Mouse (Mus musculus): Measurements from ENCODE around the gene Mroh7. TPM values are rescaled to one million over a fixed set of nuclear protein-coding genes. Genes with fewer than 3 reads are reported as not detected.

The Mroh7 gene
- total RNA-seq, 2 experiments from 2014 or later = 2.3 to 2.9 TPM

DNA sequence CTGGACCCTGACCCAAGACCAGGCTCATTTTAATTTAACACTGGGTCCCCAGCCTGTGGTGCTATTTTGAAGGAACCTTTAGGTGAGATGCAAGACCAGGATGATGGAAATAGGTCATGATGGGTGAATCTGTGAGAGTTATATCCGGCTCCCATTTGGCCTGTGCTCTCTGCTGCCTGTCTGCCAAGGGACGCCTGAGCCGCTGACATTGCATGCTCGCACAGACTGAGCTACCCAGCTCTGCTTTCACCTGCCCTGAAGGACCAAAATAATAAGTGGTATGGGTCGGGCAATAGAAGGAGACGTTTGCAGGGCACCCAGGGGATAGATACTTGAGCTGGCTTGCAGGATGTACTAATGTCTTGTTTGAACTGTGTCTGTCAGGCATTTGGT is 86.5 kb downstream of the Mroh7 start:
- intact Hi-C loops (cut with DNase I) = no loop called here
- no peak for DNase-seq (ENCODE audit: low spot score in 2 of 2)

DNA sequence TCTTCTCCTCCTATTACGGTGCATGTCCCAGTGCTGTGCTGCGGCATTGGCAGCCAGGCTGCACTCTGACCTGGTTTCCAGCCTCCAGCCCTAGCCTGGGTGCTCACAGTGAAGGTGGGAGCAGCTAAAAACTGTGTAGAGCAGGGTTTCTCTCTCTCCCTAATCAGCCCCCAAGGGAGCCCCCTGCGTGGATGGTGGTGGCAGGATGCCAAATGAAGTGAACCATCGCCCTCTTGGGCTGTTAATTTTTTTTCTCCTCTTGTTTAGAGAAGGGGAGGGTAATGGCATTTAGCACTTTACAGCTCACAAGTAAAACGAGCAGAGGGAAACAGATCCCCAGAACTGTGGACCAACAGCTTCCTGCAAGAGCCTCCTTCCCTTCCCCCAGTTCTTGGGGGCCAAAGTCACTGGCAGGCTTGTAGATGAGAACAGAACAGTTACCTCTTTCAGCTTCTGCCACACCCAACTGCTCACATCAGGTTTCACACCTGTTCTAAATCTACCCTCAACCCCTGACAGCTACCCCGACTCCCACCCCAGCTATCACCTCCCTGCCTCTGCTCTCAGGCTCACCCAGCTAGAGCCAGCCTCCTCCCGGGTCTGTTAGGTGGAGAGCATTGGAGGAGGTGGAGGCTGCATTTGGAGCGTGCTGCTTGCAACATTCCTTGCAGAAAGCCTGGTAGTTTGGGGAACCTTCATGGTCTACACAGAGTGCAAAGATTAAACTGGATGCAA is 87.1 kb downstream of the Mroh7 start:
- intact Hi-C loops (cut with DNase I) = no loop called here
- no peak for DNase-seq (ENCODE audit: low spot score in 2 of 2)

DNA sequence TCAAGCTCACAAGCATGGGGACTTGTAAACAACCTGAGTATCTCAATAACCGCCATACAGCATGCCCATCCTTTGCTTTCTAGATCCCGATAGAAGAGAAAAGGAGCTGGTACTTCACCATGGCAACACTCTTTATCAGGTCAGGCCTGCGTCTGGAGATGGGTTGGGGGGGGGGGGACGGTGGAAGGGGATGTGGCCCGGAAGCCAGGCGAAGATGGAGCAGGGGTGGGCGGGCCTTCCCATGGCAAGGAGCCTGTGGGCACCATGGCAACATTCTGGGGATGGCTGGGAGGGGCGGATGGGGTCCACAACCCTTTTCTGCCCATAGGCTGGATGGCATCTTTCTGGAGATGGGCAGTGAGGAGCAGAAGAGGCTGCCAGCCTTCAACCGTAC is 96.6 kb downstream of the Mroh7 start:
- intact Hi-C loops (cut with DNase I) = no loop called here
- no peak for DNase-seq (ENCODE audit: low spot score in 2 of 2)

DNA sequence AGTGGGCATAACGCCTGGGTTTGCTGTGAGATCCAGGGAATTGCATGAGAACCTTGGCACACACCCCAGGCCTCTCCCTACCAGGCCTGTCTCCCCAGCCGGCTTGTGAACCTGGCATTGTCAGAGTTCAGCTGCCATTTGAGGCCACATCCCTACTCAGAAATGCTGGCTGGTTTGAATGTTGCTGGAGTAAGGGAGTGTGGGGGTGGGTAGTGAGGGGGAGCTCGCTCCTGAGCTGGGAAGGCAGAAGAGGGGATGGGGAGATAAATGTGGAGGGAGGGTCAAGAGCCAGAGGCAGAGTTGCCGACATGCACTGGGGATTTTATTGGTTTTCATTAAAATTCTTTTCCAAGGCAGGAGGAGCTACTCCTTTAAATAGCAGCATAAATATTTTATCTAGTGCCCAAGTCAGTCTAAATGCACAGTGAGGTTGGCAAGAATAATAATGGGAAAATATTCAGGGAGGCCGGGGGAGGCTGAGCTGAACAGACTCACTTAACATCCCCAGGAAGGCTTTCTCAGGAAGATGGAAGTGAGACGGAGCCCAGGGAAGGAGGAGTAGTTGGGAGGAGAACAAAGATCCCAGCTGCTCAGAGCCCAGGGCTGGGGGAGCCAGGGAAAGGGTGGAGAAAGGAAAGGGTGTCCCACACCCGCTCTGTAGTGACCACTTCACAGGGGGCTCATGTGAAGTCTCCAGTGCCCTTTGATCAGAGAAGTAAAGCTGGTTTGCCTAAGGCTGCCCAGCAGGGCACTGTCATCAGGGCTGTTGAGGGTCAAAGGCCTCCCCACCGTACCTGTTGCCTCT is 97.2 kb downstream of the Mroh7 start:
- intact Hi-C loops (cut with DNase I) = no loop called here
- DNase-seq (ENCODE audit: low spot score in 2 of 2) = peak in 1 of 2 experiments; percentile 47

DNA sequence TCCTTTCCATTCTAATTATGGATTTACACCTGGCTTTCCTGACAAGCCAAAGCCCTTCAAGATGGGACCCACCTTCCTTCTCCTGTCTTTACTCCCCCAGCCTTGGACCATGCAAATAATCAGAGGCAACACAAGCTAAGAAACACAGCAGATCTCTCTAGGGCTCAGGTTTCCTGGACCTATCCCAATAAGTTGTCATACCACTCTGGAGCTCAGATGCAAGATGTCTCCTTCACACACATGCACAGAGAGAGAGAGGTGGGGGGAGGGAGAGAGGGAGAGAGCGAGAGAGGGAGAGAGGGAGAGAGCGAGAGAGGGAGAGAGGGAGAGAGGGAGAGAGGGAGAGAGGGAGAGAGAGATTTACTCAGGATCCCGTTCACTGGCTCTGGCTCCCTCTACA is 98.4 kb downstream of the Mroh7 start:
- intact Hi-C loops (cut with DNase I) = no loop called here
- no peak for DNase-seq (ENCODE audit: low spot score in 2 of 2)

Other genes starting within 250 kb of the Mroh7 start
- gene Bsnd, start 238.6 kb downstream of the Mroh7 start, total RNA-seq (2021) = not detected
- 10 to 100 TPM; 89.9 to 93.5 TPM for gene Dhcr24, start 169.9 kb downstream of the Mroh7 start, total RNA-seq (2021)
- not detected for gene Lexm, start 113.7 kb downstream of the Mroh7 start, total RNA-seq (2021)
- gene Ttc22, start 108.5 kb downstream of the Mroh7 start, total RNA-seq (2021) = 1 to 10 TPM; 1.1 to 1.4 TPM
- 1 to 10 TPM; 6.3 to 7.1 TPM for gene Pars2, start 79.9 kb downstream of the Mroh7 start, total RNA-seq (2021)
- gene Ttc4, start 52.0 kb downstream of the Mroh7 start, total RNA-seq (2021) = 10 to 100 TPM; 40.1 to 41.6 TPM
- not detected for gene Fam151a, start 3.0 kb upstream of the Mroh7 start, total RNA-seq (2021)
- gene Acot11, start 74.1 kb upstream of the Mroh7 start, total RNA-seq (2021) = 10 to 100 TPM; 39.1 to 53.0 TPM
- 100 to 1,000 TPM; 138 to 157 TPM for gene Ssbp3, start 179.8 kb upstream of the Mroh7 start, total RNA-seq (2021)

All from left cerebral cortex, postnatal 25 days (tissue).